Mouse (Mus musculus) CH12.LX (cell line): ENCODE measurements around the gene Pkp3.

Experiments
- CTCF ChIP-seq, 2 experiments: IDR thresholded peaks in 1 of 2; conservative IDR thresholded peaks in 1 of 2; 2 replicates each; pipeline ENCODE4 v1.5.1; 2011 to 2012; ENCODE audit warnings: low read depth in 2 of 2, low read length in 2 of 2, improper control_type of control experiment in 1 of 2, inconsistent platforms in 1 of 2, mild to moderate bottlenecking in 1 of 2, moderate library complexity in 1 of 2
- E2F4 ChIP-seq: IDR thresholded peaks from 2 replicates; pipeline ENCODE4 v1.6.1; 2011; ENCODE audit warnings: low read depth, low read length, improper control_type of control experiment; ENCODE audit not compliant: insufficient replicate concordance
- MEF2A ChIP-seq: IDR thresholded peaks from 2 replicates; pipeline ENCODE4 v1.6.1; 2014; ENCODE audit warnings: low read depth, mild to moderate bottlenecking, inconsistent platforms, low read length, improper control_type of control experiment, borderline replicate concordance
- RCOR1 ChIP-seq: conservative IDR thresholded peaks from 2 replicates; pipeline ENCODE4 v1.6.1; 2012; ENCODE audit warnings: low read depth, mild to moderate bottlenecking, inconsistent platforms, low read length, improper control_type of control experiment
- ZKSCAN1 ChIP-seq: IDR thresholded peaks from 2 replicates; pipeline ENCODE4 v1.6.1; 2012; ENCODE audit warnings: low read depth, inconsistent platforms, low read length, improper control_type of control experiment, borderline replicate concordance
- ZMIZ1 ChIP-seq: IDR thresholded peaks from 2 replicates; pipeline ENCODE4 v1.6.1; 2012; ENCODE audit warnings: low read depth, mild to moderate bottlenecking, inconsistent platforms, low read length, improper control_type of control experiment

DNA sequence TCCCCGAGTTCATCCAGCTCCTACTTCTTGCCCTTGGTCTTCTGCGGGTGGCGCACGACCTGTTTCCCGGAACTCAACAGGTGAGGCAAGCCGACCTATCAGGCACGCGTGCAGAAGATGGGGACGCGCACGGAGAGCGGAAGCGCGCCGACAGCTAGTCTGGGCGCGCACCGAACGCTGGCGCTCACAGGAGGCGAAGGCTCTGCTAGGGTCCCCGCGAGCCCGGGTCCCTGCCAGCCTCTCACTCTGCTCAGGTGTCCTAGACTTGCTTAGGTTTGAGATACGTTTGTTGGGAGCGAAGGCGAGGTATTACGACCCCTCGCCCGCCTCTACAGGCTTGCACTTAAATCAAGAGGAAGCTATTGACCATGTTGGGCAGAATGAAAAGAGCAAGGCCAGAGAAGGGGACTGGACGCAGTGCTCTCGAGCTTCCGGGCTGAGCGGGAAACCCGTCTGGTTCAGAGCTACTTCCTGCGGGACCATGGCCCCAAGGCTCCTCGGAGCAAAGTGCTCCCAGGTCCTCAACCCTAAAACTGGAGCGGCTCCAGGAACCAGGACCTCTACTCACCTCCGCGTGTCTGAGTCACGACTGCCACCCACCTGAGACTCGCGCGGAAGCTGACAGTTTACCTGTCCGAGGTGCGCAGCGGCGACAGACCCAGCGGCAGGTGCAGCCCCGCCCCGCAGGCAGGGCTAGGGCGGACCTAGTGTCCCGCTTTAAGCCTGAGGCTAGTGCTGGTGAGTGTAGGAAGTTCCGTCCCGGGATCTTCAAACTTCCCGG lies 22.1 kb downstream of the Pkp3 start, which contains the start of gene Sigirr:
- no peak for TF ChIP-seq E2F4
- TF ChIP-seq MEF2A: no peak
- no peak for TF ChIP-seq RCOR1
- no peak for TF ChIP-seq CTCF (conservative IDR thresholded peaks at IDR 0.05 in 1 of 2, IDR thresholded peaks at IDR 0.05 in 1 of 2; ENCODE audit: low read depth in 2 of 2, low read length in 2 of 2)
- TF ChIP-seq ZKSCAN1: no peak
- TF ChIP-seq ZMIZ1: no peak
